Mouse (Mus musculus): ENCODE measurements around the gene Fntb. TPM values are rescaled to one million over a fixed set of nuclear protein-coding genes. Genes with fewer than 3 reads are reported as not detected.
A peak's percentile ranks its signal among the peaks of the same experiment; 100 is the strongest.
"Not testable (repeated sequence)": the region's sequence is repeated elsewhere in the genome, so short reads cannot be mapped to it uniquely, and the experiment has no call there.

Fntb gene
- polyA plus RNA-seq, 1 experiment from 2014 or later, result 30.9 TPM

DNA sequence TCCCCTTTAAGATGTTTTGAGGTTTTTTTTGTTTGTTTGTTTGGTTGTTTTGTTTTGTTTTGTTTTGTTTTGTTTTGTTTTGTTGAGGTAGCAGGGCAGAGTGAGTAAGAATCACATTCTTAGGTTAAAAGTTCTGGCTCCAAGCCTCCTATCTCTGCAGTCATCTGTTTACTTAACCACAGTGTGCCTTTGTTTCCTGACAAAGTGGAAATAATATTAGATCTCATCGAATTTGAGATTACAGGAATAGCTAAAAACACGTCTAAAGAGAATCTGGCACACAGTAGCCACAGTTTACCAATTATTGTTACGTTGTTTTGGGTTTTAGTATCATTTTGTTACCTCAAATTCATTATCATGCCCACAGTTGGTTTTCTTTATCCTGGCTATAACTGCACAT is 9.3 kb downstream of the Fntb start:
- Histone ChIP-seq H3K36me3 (peaks cover 8% of the 10 kb centered on the region), H3K4me3 (no peak overlapping the region), H3K9me3 (replicated peaks) (no peaks in the 10 kb centered on the region), H3K27ac (ENCODE audit: poor library complexity, severe bottlenecking) (peak overlapping the region; percentile 22; the same call in 1 of the 2 replicates), H3K4me1 (replicated peaks) (peaks cover 11% of the 10 kb centered on the region; the same call in 1 of the 2 replicates), H3K9ac (no peak overlapping the region), H3K4me2 (no peak overlapping the region), H3K27me3 (replicated peaks) (no peaks in the 10 kb centered on the region)
- WGBS, result 74% methylated on average over 3 of the region's 3 CpGs
- no peak for ATAC-seq (ENCODE audit: insufficient number of reproducible peaks, low FRiP score)

DNA sequence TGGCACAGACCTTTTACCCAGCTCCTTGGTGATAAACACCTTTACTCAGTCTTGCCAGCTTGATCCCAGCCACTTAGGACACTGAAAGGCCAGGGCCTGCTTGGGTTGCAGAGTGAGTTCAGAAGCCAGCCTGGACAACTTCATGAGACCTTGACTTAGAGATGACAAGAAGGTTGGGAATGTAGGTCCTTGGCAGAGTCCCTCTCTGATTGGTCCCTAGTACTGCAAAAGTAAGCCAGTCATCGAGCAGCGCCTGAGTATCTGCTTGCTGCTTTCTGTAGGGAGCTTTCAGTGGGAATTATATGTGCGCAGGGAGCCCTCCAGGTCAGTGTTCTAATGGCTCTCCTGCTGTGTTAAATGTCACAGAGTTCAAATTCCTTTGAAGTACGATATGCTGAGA is 9.7 kb downstream of the Fntb start:
- no peak for ATAC-seq (ENCODE audit: insufficient number of reproducible peaks, low FRiP score)
- Histone ChIP-seq H3K9me3 (replicated peaks) (no peaks in the 10 kb centered on the region), H3K36me3 (peaks cover 10% of the 10 kb centered on the region), H3K27me3 (replicated peaks) (no peaks in the 10 kb centered on the region), H3K27ac (ENCODE audit: poor library complexity, severe bottlenecking) (peak overlapping the region; percentile 22; the same call in 1 of the 2 replicates), H3K4me1 (replicated peaks) (peaks cover 11% of the 10 kb centered on the region; the same call in 1 of the 2 replicates), H3K4me2 (no peak overlapping the region), H3K9ac (no peak overlapping the region), H3K4me3 (no peak overlapping the region)
- 43% methylated on average over 4 of the region's 4 CpGs for WGBS

DNA sequence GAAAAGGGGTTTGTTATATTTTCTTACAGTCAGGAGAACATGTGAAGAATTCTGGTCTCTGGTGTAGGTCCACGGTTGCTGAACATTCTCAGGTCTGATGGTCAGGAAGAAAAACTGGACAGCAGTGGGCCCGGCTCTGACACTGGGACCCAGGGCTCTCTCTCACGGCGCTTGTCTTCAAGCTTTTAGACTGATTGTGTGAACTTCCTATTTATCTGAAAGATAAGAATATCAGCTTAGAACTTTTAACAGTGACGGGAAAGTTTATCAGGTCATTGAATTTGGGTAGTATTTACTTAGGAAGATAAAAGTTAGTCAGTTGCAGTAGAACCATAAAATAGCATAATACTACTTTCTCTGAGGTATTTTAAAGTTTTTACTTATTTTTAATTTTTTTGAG is 11.5 kb downstream of the Fntb start:
- no peaks in the 10 kb centered on the region for H3K27me3 ChIP-seq (replicated peaks)
- WGBS, result 31% methylated on average over 5 of the region's 5 CpGs
- H3K27ac ChIP-seq (ENCODE audit: poor library complexity, severe bottlenecking), result no peak overlapping the region
- no peak overlapping the region for H3K4me2 ChIP-seq
- H3K36me3 ChIP-seq, result peaks cover 11% of the 10 kb centered on the region
- no peaks in the 10 kb centered on the region for H3K9me3 ChIP-seq (replicated peaks)
- H3K4me1 ChIP-seq (replicated peaks), result peaks cover 17% of the 10 kb centered on the region
- no peak overlapping the region for H3K9ac ChIP-seq
- no peak for ATAC-seq (ENCODE audit: insufficient number of reproducible peaks, low FRiP score)
- H3K4me3 ChIP-seq, result no peak overlapping the region

DNA sequence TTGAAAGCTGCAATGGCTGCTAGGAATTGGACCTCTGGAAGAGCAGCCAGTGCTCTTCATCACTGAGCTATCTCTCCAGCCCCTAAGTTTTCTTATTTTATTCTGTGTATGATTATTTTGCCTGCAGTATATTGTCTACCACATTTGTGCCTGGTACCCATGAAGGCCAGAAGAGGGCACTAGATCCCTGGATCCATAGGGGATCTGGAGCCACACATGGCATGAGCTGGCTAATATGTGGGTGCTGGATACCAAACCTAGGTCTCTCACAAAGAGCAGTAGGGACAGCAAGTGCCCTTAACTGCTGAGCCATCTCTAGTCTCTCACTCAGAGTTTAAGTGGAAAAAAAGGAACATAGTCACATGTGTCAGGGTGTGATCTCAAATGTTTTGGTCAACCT is 12.5 kb downstream of the Fntb start:
- no peak overlapping the region for H3K4me2 ChIP-seq
- no peak overlapping the region for H3K27ac ChIP-seq (ENCODE audit: poor library complexity, severe bottlenecking)
- H3K4me3 ChIP-seq, result no peak overlapping the region
- H3K4me1 ChIP-seq (replicated peaks), result peaks cover 17% of the 10 kb centered on the region
- no peaks in the 10 kb centered on the region for H3K9me3 ChIP-seq (replicated peaks)
- H3K36me3 ChIP-seq, result peaks cover 13% of the 10 kb centered on the region
- no peak overlapping the region for H3K9ac ChIP-seq
- no peak for ATAC-seq (ENCODE audit: insufficient number of reproducible peaks, low FRiP score)
- H3K27me3 ChIP-seq (replicated peaks), result no peaks in the 10 kb centered on the region

DNA sequence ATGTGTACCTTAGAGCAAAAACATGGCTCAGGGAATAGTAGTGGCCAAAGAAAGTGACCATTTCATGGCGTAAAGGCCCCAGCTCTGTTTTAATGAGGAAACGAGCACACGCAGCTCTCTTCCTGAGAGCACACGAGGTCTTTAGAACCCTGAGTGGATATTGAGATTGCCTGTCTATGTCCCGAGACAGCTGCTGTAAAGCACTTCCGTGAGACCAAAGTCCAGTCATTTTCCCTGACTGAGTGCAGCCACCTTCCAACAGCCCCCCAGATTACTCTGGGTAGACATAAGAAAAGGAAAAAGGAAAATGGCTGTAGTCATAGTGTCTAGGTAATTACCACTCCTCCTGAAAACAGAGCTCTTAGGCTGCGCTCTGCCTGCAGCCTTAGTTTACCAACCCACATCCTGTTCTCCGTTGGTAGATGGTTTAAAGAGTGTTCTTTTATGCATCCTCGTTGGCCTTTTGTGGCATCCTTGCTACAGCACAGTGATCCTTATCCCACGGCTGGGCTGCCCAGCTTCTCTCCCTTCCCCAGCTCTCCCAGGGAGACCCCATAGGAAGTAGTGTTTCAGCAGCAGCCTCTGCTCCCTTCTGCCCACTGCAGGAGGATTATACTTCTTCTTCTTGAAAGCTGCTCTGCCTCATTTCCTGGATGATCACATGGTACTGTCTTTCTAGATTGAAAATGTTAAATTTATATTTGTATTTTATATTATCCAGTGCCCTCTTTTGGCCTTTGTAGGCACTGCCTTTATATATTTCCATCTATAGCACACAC is 13.1 kb downstream of the Fntb start:
- H3K4me3 ChIP-seq, result no peak overlapping the region
- H3K9ac ChIP-seq, result no peak overlapping the region
- H3K9me3 ChIP-seq (replicated peaks), result no peaks in the 10 kb centered on the region
- no peak for ATAC-seq (ENCODE audit: insufficient number of reproducible peaks, low FRiP score)
- WGBS, result 81% methylated on average over 10 of the region's 10 CpGs
- H3K4me2 ChIP-seq, result no peak overlapping the region
- H3K36me3 ChIP-seq, result peaks cover 13% of the 10 kb centered on the region
- H3K4me1 ChIP-seq (replicated peaks), result peaks cover 17% of the 10 kb centered on the region
- H3K27ac ChIP-seq (ENCODE audit: poor library complexity, severe bottlenecking), result no peak overlapping the region
- H3K27me3 ChIP-seq (replicated peaks), result no peaks in the 10 kb centered on the region

DNA sequence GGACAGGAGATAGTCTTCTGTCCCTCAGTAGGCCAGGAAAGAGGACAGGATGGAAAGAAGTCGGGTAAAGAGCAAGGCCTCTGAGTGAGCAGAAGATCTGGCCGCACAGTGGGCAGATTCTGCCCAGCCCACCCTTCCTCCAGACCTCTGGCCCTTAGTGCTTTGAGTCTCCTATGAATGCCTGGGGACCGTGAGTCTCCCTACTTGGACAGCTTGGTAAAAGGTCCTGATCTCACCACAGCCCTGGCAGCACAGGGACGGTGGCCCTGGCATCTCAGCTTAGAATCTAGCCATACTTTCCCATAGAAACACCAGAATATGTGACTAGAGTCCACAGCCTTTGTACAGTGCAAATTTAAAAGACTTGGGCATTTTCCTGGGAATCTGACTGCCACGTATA is 14.6 kb downstream of the Fntb start:
- H3K27ac ChIP-seq (ENCODE audit: poor library complexity, severe bottlenecking), result no peak overlapping the region
- no peak for ATAC-seq (ENCODE audit: insufficient number of reproducible peaks, low FRiP score)
- 88% methylated on average over 5 of the region's 5 CpGs for WGBS
- peaks cover 13% of the 10 kb centered on the region for H3K36me3 ChIP-seq
- no peak overlapping the region for H3K4me2 ChIP-seq
- H3K9ac ChIP-seq, result no peak overlapping the region
- H3K4me3 ChIP-seq, result no peak overlapping the region
- no peaks in the 10 kb centered on the region for H3K9me3 ChIP-seq (replicated peaks)
- H3K27me3 ChIP-seq (replicated peaks), result no peaks in the 10 kb centered on the region
- peaks cover 25% of the 10 kb centered on the region for H3K4me1 ChIP-seq (replicated peaks)

DNA sequence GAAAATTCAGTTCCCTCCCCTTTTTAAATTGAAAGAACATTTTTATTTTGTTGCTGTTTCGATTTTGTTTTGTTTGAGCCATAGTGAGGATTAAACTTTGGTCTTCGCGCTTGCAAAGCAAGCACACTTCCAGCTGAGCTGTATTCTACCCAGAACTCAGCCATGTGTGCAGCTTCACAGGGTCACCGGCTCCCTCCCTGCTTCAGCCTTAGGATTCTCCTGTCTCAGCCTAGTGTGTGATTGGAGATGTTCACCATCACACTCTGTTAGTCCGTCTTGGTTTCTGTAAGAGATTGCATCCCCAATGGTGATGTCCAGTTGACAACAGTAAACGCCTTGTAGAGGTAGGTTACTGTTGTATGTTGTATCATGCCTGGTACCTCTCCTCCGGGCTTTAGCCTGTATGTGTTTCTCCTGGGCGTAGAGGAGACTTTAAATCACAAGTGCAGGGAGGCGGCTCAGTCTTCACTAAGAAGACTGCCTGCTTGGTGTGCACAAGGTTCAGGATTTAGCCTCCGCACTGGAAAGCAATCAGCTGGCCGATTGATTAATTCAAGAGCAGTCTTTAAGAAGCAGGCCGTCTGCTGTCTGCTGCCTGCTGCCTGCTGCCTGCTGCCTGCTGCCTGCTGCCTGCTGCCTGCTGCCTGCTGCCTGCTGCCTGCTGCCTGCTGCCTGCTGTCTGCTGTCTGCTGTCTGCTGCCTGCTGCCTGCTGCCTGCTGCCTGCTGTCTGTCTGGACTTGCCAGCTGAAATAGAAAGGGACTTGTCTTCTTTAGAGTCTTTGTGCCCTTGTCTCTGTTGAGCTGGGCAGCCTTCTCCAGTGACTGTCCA is 15.5 kb downstream of the Fntb start:
- H3K27me3 ChIP-seq (replicated peaks), result no peaks in the 10 kb centered on the region
- peaks cover 13% of the 10 kb centered on the region for H3K36me3 ChIP-seq
- H3K27ac ChIP-seq (ENCODE audit: poor library complexity, severe bottlenecking), result peak overlapping the region; percentile 67
- no peak overlapping the region for H3K4me2 ChIP-seq
- H3K4me3 ChIP-seq, result no peak overlapping the region
- no peaks in the 10 kb centered on the region for H3K9me3 ChIP-seq (replicated peaks)
- WGBS, result 68% methylated on average over 12 of the region's 12 CpGs
- H3K4me1 ChIP-seq (replicated peaks), result peaks cover 18% of the 10 kb centered on the region
- no peak overlapping the region for H3K9ac ChIP-seq
- ATAC-seq (ENCODE audit: insufficient number of reproducible peaks, low FRiP score), result no peak

DNA sequence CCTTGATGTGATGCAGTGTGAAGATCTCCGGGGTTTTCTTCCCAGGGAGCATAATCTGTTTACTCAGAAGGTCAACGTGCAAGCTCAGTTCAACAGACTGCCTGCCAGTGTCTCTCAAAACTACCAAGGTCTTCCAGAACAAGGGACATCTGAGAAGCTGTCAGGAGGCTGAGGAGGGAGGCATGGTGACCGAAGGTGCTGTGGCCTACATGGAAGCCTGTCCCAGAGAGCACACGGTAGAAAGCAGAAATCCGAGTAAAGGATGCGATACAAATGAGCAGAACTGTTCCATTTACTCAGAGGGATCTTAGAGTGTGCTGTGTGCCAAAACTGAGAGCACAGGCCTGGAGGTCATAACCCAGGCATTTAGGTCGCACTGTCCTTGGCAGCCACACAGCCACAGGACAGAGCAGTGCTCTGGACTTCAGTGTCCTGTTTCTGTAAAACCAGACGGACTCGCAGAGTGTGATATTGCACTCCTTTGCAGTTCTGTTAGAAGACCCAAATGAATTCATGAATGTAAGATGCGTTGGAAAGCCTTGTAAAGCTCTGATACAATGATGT is 18.7 kb downstream of the Fntb start:
- no peaks in the 10 kb centered on the region for H3K27me3 ChIP-seq (replicated peaks)
- H3K4me3 ChIP-seq, result no peak overlapping the region
- ATAC-seq (ENCODE audit: insufficient number of reproducible peaks, low FRiP score), result no peak; the same call in 1 of the 2 replicates
- no peak overlapping the region for H3K4me2 ChIP-seq
- no peaks in the 10 kb centered on the region for H3K9me3 ChIP-seq (replicated peaks)
- H3K4me1 ChIP-seq (replicated peaks), result peaks cover 18% of the 10 kb centered on the region
- WGBS, result 42% methylated on average over 10 of the region's 10 CpGs
- peak overlapping the region; percentile 29; the same call in 1 of the 2 replicates for H3K27ac ChIP-seq (ENCODE audit: poor library complexity, severe bottlenecking)
- 0 out of 2 replicates have a peak, but pooled peaks cover 4% of the 10 kb centered on the region for H3K36me3 ChIP-seq
- no peak overlapping the region for H3K9ac ChIP-seq

DNA sequence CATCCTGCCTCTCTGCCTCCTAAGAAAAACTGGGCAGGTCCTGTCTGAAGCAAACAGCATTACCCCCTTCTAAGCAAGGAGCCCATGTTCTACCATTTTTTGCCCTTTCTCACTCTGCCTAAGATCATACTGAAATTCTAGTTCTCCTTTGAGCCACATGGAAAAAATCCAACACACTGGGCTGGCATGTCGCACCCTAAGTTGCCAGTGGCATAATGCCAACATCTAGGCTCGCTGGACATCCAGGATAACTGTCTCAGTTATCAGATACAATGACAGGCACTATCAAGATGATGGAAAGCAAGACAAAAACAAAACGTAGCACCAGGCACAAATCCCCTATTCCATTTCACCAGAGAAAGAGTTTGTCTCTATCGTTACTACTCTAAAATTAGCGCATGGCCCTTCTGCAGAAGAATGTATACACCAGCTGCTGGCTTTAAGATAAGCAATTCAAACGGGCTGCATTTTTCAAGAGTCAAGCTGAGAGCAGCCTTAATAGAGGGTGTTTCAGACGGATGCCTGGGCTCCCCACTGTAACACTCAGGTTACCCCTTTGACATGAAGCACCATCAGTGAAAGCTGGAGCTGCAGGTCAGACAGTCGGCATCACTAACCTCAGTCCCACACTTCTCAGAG is 25.2 kb downstream of the Fntb start:
- H3K27me3 ChIP-seq (replicated peaks), result no peaks in the 10 kb centered on the region
- H3K4me3 ChIP-seq, result peak overlapping the region; percentile 6; the same call in 1 of the 2 replicates
- no peaks in the 10 kb centered on the region for H3K36me3 ChIP-seq
- H3K9ac ChIP-seq, result 0 out of 2 replicates have a peak overlapping the region, but pooled peaks have one; percentile 31
- H3K27ac ChIP-seq (ENCODE audit: poor library complexity, severe bottlenecking), result peak overlapping the region; percentile 93
- peaks cover 23% of the 10 kb centered on the region for H3K4me1 ChIP-seq (replicated peaks)
- no peaks in the 10 kb centered on the region for H3K9me3 ChIP-seq (replicated peaks)
- 13% methylated on average over 8 of the region's 8 CpGs for WGBS
- peak overlapping the region; percentile 55 for H3K4me2 ChIP-seq
- no peak; the same call in 1 of the 2 replicates for ATAC-seq (ENCODE audit: insufficient number of reproducible peaks, low FRiP score)

DNA sequence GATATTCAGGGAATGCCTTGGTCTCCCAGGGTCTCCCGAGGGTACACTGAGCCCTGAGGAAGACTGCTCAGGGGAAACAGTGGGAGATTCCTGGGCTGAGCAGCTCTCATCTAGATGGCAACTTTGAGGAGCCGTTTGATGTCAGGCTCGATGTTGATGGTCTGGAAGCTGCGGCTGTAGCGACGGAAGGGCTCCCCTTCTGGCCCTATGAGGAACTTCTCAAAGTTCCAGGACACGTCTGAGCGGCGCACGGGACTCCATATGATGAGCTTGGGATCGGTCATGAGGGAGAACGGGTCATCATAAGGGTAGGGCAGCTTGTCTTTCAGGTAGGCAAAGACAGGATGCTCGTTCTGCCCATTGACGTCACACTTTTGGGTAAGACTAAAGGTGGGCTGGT is 27.2 kb downstream of the Fntb start:
- ATAC-seq (ENCODE audit: insufficient number of reproducible peaks, low FRiP score); H3K4me3 ChIP-seq; H3K36me3 ChIP-seq; H3K4me2 ChIP-seq; H3K27me3 ChIP-seq (replicated peaks); H3K9ac ChIP-seq; H3K27ac ChIP-seq (ENCODE audit: poor library complexity, severe bottlenecking); H3K9me3 ChIP-seq (replicated peaks): not testable (repeated sequence)
- H3K4me1 ChIP-seq (replicated peaks), result peaks cover 23% of the 10 kb centered on the region
- WGBS, result 58% methylated on average over 14 of the region's 14 CpGs

DNA sequence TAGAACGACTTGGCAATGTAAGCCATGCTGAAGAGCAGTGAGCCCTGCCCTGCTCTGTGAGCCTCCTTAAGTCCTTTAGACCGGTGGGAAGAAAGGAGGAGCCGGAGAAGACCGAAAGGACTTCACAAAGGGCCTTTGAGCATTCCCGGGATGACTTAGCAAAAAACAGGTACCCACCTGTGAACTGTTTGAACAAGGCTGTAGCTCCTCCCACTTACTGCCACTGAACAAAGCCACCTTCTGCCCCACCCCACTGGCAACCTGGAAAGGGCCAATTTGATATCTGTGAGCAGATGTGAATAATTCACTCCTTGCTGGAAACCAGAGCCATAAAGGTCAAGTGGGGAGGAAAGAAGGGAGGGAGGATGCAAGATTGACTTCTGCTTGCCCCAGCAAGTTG is 30.0 kb downstream of the Fntb start, which contains the start of gene Gpx2:
Gene Gpx2 (minus strand): TSS at position 205 of the 400 bp plus-strand sequence.
- Histone ChIP-seq H3K9me3 (replicated peaks) (no peaks in the 10 kb centered on the region), H3K4me2 (no peak within 1 kb of the TSS), H3K27ac (ENCODE audit: poor library complexity, severe bottlenecking) (no peak within 1 kb of the TSS), H3K9ac (no peak within 1 kb of the TSS), H3K27me3 (replicated peaks) (peaks cover 7% of the 10 kb centered on the region; the same call in 1 of the 2 replicates), H3K36me3 (no peaks in the 10 kb centered on the region), H3K4me3 (no peak within 1 kb of the TSS), H3K4me1 (replicated peaks) (peaks cover 22% of the 10 kb centered on the region)
- no peak for ATAC-seq (ENCODE audit: insufficient number of reproducible peaks, low FRiP score)
- WGBS, result 69% methylated on average over 5 of the region's 5 CpGs
